Mouse (Mus musculus): ENCODE data around the gene Med16. TPM values are rescaled to one million over a fixed set of nuclear protein-coding genes. Genes with fewer than 3 reads are reported as not detected.

The Med16 gene
- polyA plus RNA-seq, 1 experiment from 2014 or later, result 56.6 TPM

- ATAC-seq, result no peak
- Histone ChIP-seq H3K4me3 (ENCODE audit: low read depth, low read length) (no peak overlapping the region), H3K27me3 (ENCODE audit: control insufficient read depth, insufficient read depth, low read depth, low read length) (peaks cover 26% of the 10 kb centered on the region), H3K4me2 (ENCODE audit: low read length) (no peak overlapping the region; the same call in 1 of the 2 replicates), H3K4me1 (ENCODE audit: control insufficient read depth, insufficient read depth, low read length) (peaks cover 30% of the 10 kb centered on the region), H3K36me3 (ENCODE audit: control insufficient read depth, insufficient read depth, low read length) (peaks cover 10% of the 10 kb centered on the region; the same call in 1 of the 2 replicates), H3K9me3 (replicated peaks; ENCODE audit: control insufficient read depth, low read length, poor library complexity, severe bottlenecking) (no peaks in the 10 kb centered on the region), H3K9ac (ENCODE audit: low read depth, low read length) (no peak overlapping the region; the same call in 1 of the 2 replicates), H3K27ac (ENCODE audit: low read length) (no peak overlapping the region)
- WGBS, result 77% methylated on average over 7 of the region's 7 CpGs
Measured at GRCm38 (mm10) chr10:79914948-79915596, 6.3 kb upstream of the Med16 start.

DNA sequence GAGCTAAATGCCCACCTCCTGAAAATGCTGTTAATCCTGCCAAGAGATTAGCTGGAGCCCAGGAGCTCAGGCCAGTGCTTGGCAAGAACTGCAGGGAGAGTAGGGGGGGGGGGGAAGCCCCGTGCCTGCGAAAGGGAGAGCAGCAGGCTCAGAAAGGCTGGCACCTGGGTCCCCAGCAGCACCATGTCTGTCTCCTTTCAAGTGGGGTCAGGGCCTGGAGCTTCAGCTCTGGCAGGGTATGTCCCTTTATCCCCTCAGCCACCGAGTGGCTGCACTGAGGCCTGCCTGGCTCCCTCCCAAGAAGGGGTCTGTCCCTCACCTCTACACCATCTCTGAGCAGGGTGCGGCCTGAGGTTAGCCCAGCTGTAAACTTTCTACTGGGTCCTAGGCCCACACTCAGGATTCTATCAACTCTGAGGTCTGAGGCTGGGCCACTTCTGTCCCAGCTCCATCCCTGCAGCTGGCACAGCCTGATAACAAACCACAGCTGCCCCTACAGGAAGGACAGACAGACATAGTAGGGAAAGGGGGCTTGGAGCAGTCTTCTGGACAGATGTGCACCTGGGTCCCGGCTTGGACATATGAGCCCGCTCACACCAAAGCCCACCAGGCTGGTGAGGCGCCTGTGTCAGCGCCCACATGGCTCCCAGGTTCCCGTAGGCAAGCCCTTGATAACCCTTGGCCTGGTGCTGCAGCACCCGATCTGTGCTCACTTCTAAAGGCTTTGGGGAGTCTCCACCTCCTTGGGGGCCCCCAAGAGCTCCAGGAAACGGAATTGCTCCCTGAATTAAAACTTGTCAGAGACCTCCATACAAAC is 5.6 kb upstream of the Med16 start:
- H3K9me3 ChIP-seq (replicated peaks; ENCODE audit: control insufficient read depth, low read length, poor library complexity, severe bottlenecking), result no peaks in the 10 kb centered on the region
- peaks cover 30% of the 10 kb centered on the region for H3K4me1 ChIP-seq (ENCODE audit: control insufficient read depth, insufficient read depth, low read length)
- H3K27ac ChIP-seq (ENCODE audit: low read length), result no peak overlapping the region
- H3K27me3 ChIP-seq (ENCODE audit: control insufficient read depth, insufficient read depth, low read depth, low read length), result peaks cover 19% of the 10 kb centered on the region
- H3K9ac ChIP-seq (ENCODE audit: low read depth, low read length), result peak overlapping the region; percentile 16; the same call in 1 of the 2 replicates
- 65% methylated on average over 9 of the region's 11 CpGs for WGBS
- ATAC-seq, result no peak
- H3K36me3 ChIP-seq (ENCODE audit: control insufficient read depth, insufficient read depth, low read length), result peaks cover 10% of the 10 kb centered on the region; the same call in 1 of the 2 replicates
- no peak overlapping the region for H3K4me3 ChIP-seq (ENCODE audit: low read depth, low read length)
- 0 out of 2 replicates have a peak overlapping the region, but pooled peaks have one; percentile 4 for H3K4me2 ChIP-seq (ENCODE audit: low read length)

GRCm38 (mm10) chr10:79912412-79912811 is 3.7 kb upstream of the Med16 start:
- no peak overlapping the region for H3K4me2 ChIP-seq (ENCODE audit: low read length)
- no peak for ATAC-seq
- H3K27me3 ChIP-seq (ENCODE audit: control insufficient read depth, insufficient read depth, low read depth, low read length), result no peaks in the 10 kb centered on the region
- H3K9ac ChIP-seq (ENCODE audit: low read depth, low read length), result no peak overlapping the region
- H3K27ac ChIP-seq (ENCODE audit: low read length), result no peak overlapping the region
- 71% methylated on average over 20 of the region's 20 CpGs for WGBS
- H3K9me3 ChIP-seq (replicated peaks; ENCODE audit: control insufficient read depth, low read length, poor library complexity, severe bottlenecking), result no peaks in the 10 kb centered on the region
- peaks cover 30% of the 10 kb centered on the region for H3K4me1 ChIP-seq (ENCODE audit: control insufficient read depth, insufficient read depth, low read length)
- H3K4me3 ChIP-seq (ENCODE audit: low read depth, low read length), result no peak overlapping the region
- peaks cover 10% of the 10 kb centered on the region; the same call in 1 of the 2 replicates for H3K36me3 ChIP-seq (ENCODE audit: control insufficient read depth, insufficient read depth, low read length)

- no peak for ATAC-seq
- WGBS, result 97% methylated on average over 4 of the region's 4 CpGs
- no peaks in the 10 kb centered on the region for H3K9me3 ChIP-seq (replicated peaks; ENCODE audit: control insufficient read depth, low read length, poor library complexity, severe bottlenecking)
- no peak within 1 kb of the TSS for H3K4me3 ChIP-seq (ENCODE audit: low read depth, low read length)
- H3K4me1 ChIP-seq (ENCODE audit: control insufficient read depth, insufficient read depth, low read length), result peaks cover 18% of the 10 kb centered on the region
- peak within 1 kb of the TSS; percentile 99 for H3K27ac ChIP-seq (ENCODE audit: low read length)
- no peaks in the 10 kb centered on the region for H3K27me3 ChIP-seq (ENCODE audit: control insufficient read depth, insufficient read depth, low read depth, low read length)
- no peak within 1 kb of the TSS for H3K4me2 ChIP-seq (ENCODE audit: low read length)
- H3K9ac ChIP-seq (ENCODE audit: low read depth, low read length), result no peak within 1 kb of the TSS; the same call in 1 of the 2 replicates
- H3K36me3 ChIP-seq (ENCODE audit: control insufficient read depth, insufficient read depth, low read length), result peaks cover 16% of the 10 kb centered on the region; the same call in 1 of the 2 replicates
Measured at GRCm38 (mm10) chr10:79910556-79910955, 1.8 kb upstream of the Med16 start, which contains the start of gene Gm26602. Gm26602 (plus strand) TSS chr10:79910856.

- 24% methylated on average over 14 of the region's 14 CpGs for WGBS
- peak overlapping the region; percentile 42 for H3K4me2 ChIP-seq (ENCODE audit: low read length)
- peaks cover 9% of the 10 kb centered on the region; the same call in 1 of the 2 replicates for H3K4me1 ChIP-seq (ENCODE audit: control insufficient read depth, insufficient read depth, low read length)
- peak; percentile 69 for ATAC-seq
- H3K36me3 ChIP-seq (ENCODE audit: control insufficient read depth, insufficient read depth, low read length), result peaks cover 24% of the 10 kb centered on the region; the same call in 1 of the 2 replicates
- peak overlapping the region; percentile 60 for H3K9ac ChIP-seq (ENCODE audit: low read depth, low read length)
- H3K4me3 ChIP-seq (ENCODE audit: low read depth, low read length), result peak overlapping the region; percentile 22
- no peaks in the 10 kb centered on the region for H3K27me3 ChIP-seq (ENCODE audit: control insufficient read depth, insufficient read depth, low read depth, low read length)
- peak overlapping the region; percentile 99 for H3K27ac ChIP-seq (ENCODE audit: low read length)
- no peaks in the 10 kb centered on the region for H3K9me3 ChIP-seq (replicated peaks; ENCODE audit: control insufficient read depth, low read length, poor library complexity, severe bottlenecking)
Measured at GRCm38 (mm10) chr10:79909092-79909922, 584 bp upstream of the Med16 start.

DNA sequence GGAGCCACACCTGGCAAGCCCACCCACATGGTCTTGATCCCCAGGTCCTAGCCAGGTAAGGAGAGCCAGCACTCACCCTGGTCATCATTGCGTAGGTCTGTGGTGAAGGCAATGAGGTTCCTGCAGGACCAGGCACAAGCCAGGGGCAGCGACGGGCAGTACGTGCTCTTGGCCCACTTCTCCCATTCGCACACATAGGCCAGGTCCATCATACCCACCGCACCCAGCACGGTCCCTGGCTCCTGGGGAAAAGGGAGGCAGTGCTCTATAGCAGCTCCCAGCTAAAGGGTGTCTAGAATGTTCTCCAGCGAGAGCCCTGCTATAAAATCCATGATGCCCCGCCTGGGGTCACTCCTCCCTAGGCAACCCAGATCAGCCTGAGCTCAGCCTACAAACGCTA is 1.3 kb downstream of the Med16 start:
- peaks cover 25% of the 10 kb centered on the region; the same call in 1 of the 2 replicates for H3K36me3 ChIP-seq (ENCODE audit: control insufficient read depth, insufficient read depth, low read length)
- H3K4me1 ChIP-seq (ENCODE audit: control insufficient read depth, insufficient read depth, low read length), result peaks cover 5% of the 10 kb centered on the region; the same call in 1 of the 2 replicates
- WGBS, result 94% methylated on average over 10 of the region's 10 CpGs
- no peak overlapping the region for H3K27ac ChIP-seq (ENCODE audit: low read length)
- no peak overlapping the region for H3K4me3 ChIP-seq (ENCODE audit: low read depth, low read length)
- H3K27me3 ChIP-seq (ENCODE audit: control insufficient read depth, insufficient read depth, low read depth, low read length), result no peaks in the 10 kb centered on the region
- no peak for ATAC-seq
- no peak overlapping the region for H3K4me2 ChIP-seq (ENCODE audit: low read length)
- H3K9ac ChIP-seq (ENCODE audit: low read depth, low read length), result no peak overlapping the region
- H3K9me3 ChIP-seq (replicated peaks; ENCODE audit: control insufficient read depth, low read length, poor library complexity, severe bottlenecking), result no peaks in the 10 kb centered on the region

GRCm38 (mm10) chr10:79906712-79907111 is 2.0 kb downstream of the Med16 start:
- peaks cover 5% of the 10 kb centered on the region; the same call in 1 of the 2 replicates for H3K4me1 ChIP-seq (ENCODE audit: control insufficient read depth, insufficient read depth, low read length)
- H3K27me3 ChIP-seq (ENCODE audit: control insufficient read depth, insufficient read depth, low read depth, low read length), result no peaks in the 10 kb centered on the region
- H3K4me3 ChIP-seq (ENCODE audit: low read depth, low read length), result no peak overlapping the region
- H3K9ac ChIP-seq (ENCODE audit: low read depth, low read length), result no peak overlapping the region
- H3K27ac ChIP-seq (ENCODE audit: low read length), result no peak overlapping the region
- H3K9me3 ChIP-seq (replicated peaks; ENCODE audit: control insufficient read depth, low read length, poor library complexity, severe bottlenecking), result no peaks in the 10 kb centered on the region
- 90% methylated on average over 9 of the region's 9 CpGs for WGBS
- H3K36me3 ChIP-seq (ENCODE audit: control insufficient read depth, insufficient read depth, low read length), result peaks cover 20% of the 10 kb centered on the region; the same call in 1 of the 2 replicates
- no peak for ATAC-seq
- no peak overlapping the region for H3K4me2 ChIP-seq (ENCODE audit: low read length)

- Histone ChIP-seq H3K9me3 (replicated peaks; ENCODE audit: control insufficient read depth, low read length, poor library complexity, severe bottlenecking) (no peaks in the 10 kb centered on the region), H3K27me3 (ENCODE audit: control insufficient read depth, insufficient read depth, low read depth, low read length) (no peaks in the 10 kb centered on the region), H3K4me2 (ENCODE audit: low read length) (no peak overlapping the region), H3K4me3 (ENCODE audit: low read depth, low read length) (no peak overlapping the region), H3K36me3 (ENCODE audit: control insufficient read depth, insufficient read depth, low read length) (peaks cover 26% of the 10 kb centered on the region), H3K9ac (ENCODE audit: low read depth, low read length) (no peak overlapping the region), H3K27ac (ENCODE audit: low read length) (peak overlapping the region; percentile 55; the same call in 1 of the 2 replicates), H3K4me1 (ENCODE audit: control insufficient read depth, insufficient read depth, low read length) (no peaks in the 10 kb centered on the region)
- WGBS, result 14% methylated on average over 2 of the region's 2 CpGs
- ATAC-seq, result peak; percentile 55
Measured at GRCm38 (mm10) chr10:79900951-79901410, 7.7 kb downstream of the Med16 start.
